22 mouse cellular contexts compared by ENCODE assay signal in genomic region chr1:174636291-174636690, GRCm38 (mm10).
DNase-seq lines count a peak whose midpoint lies in the region; ATAC-seq lines count a peak whose summit lies in the region.
"Had no signal": no experiment of that assay in that cellular context is flagged by ENCODE, and none has a peak within 500 bp of the region (broad histone marks: within the 10 kb centered on the region; RNA-seq: fewer than 3 reads in every experiment).

No protein-coding gene starts in this region.

- H3K4me3 ChIP-seq in forebrain, embryonic 12.5 days (replicated peaks), result no peak overlapping the region
- H3K4me3 ChIP-seq in forebrain, embryonic 14.5 days (ENCODE audit: low read depth, low read length), result no peak overlapping the region
- H3K4me3 ChIP-seq in midbrain, embryonic 11.5 days (ENCODE audit: low read depth, low read length), result no peak overlapping the region
- H3K4me3 ChIP-seq in midbrain, embryonic 10.5 days, result no peak overlapping the region
- H3K4me3 ChIP-seq in midbrain, embryonic 12.5 days, result no peak overlapping the region
- H3K4me3 ChIP-seq in midbrain, embryonic 16.5 days (ENCODE audit: low read depth, low read length), result no peak overlapping the region
- no peak overlapping the region for H3K4me3 ChIP-seq in neural tube, embryonic 11.5 days (ENCODE audit: low read depth, low read length)
- no peak overlapping the region for H3K4me3 ChIP-seq in neural tube, embryonic 15.5 days (replicated peaks)

- no peak overlapping the region for H3K27ac ChIP-seq in forebrain, embryonic 12.5 days
- H3K27ac ChIP-seq in forebrain, embryonic 14.5 days (ENCODE audit: low read depth, low read length), result no peak overlapping the region
- no peak overlapping the region for H3K27ac ChIP-seq in midbrain, embryonic 11.5 days (ENCODE audit: low read depth, low read length)
- H3K27ac ChIP-seq in midbrain, embryonic 10.5 days (replicated peaks), result no peak overlapping the region
- no peak overlapping the region for H3K27ac ChIP-seq in midbrain, embryonic 12.5 days (replicated peaks)
- H3K27ac ChIP-seq in midbrain, embryonic 16.5 days (ENCODE audit: low read length), result no peak overlapping the region
- no peak overlapping the region for H3K27ac ChIP-seq in neural tube, embryonic 11.5 days (ENCODE audit: low read depth, low read length)
- no peak overlapping the region for H3K27ac ChIP-seq in neural tube, embryonic 15.5 days (replicated peaks)

- peak; percentile 54; the same call in 1 of the 2 replicates for ATAC-seq in forebrain, embryonic 12.5 days (ENCODE audit: low FRiP score)
- no peak for ATAC-seq in forebrain, embryonic 14.5 days
- peak; percentile 55; the same call in 1 of the 2 replicates for ATAC-seq in midbrain, embryonic 11.5 days (ENCODE audit: low FRiP score)
- peak; percentile 23; the same call in 1 of the 2 replicates for ATAC-seq in midbrain, embryonic 12.5 days (ENCODE audit: low FRiP score, low read depth)
- ATAC-seq in midbrain, embryonic 16.5 days, result no peak
- 0 out of 2 replicates have a peak, but pooled peaks have one; percentile 28 for ATAC-seq in neural tube, embryonic 11.5 days (ENCODE audit: insufficient read depth, low FRiP score, low TSS enrichment)
- no peak for ATAC-seq in neural tube, embryonic 15.5 days (ENCODE audit: low FRiP score)
- ATAC-seq: activated CD4-positive, CD25-positive, alpha-beta regulatory T cell, adult 4 months; CD4-positive, CD25-positive, alpha-beta regulatory T cell, adult 4 months; Patski had no signal

- no peaks in the 10 kb centered on the region for H3K36me3 ChIP-seq in forebrain, embryonic 12.5 days (replicated peaks)
- H3K36me3 ChIP-seq in forebrain, embryonic 14.5 days (ENCODE audit: control insufficient read depth, insufficient read depth, low read length), result no peaks in the 10 kb centered on the region
- no peaks in the 10 kb centered on the region; the same call in 1 of the 2 replicates for H3K36me3 ChIP-seq in midbrain, embryonic 11.5 days (ENCODE audit: control insufficient read depth, insufficient read depth, low read length)
- H3K36me3 ChIP-seq in midbrain, embryonic 10.5 days, result peaks cover 14% of the 10 kb centered on the region
- H3K36me3 ChIP-seq in midbrain, embryonic 12.5 days, result peaks cover 10% of the 10 kb centered on the region; the same call in 1 of the 2 replicates
- peaks cover 2% of the 10 kb centered on the region; the same call in 1 of the 2 replicates for H3K36me3 ChIP-seq in midbrain, embryonic 16.5 days (ENCODE audit: control insufficient read depth, insufficient read depth, low read length)
- H3K36me3 ChIP-seq in neural tube, embryonic 11.5 days (ENCODE audit: control insufficient read depth, insufficient read depth, low read length), result no peaks in the 10 kb centered on the region
- H3K36me3 ChIP-seq in neural tube, embryonic 15.5 days, result peaks cover 9% of the 10 kb centered on the region; the same call in 1 of the 2 replicates
- H3K36me3 ChIP-seq: G1E had no signal

- no peaks in the 10 kb centered on the region for H3K27me3 ChIP-seq in forebrain, embryonic 12.5 days
- no peaks in the 10 kb centered on the region for H3K27me3 ChIP-seq in forebrain, embryonic 14.5 days (replicated peaks; ENCODE audit: control insufficient read depth, insufficient read depth, low read length)
- H3K27me3 ChIP-seq in midbrain, embryonic 11.5 days (ENCODE audit: control insufficient read depth, insufficient read depth, low read length), result no peaks in the 10 kb centered on the region
- H3K27me3 ChIP-seq in midbrain, embryonic 10.5 days (ENCODE audit: low read depth, poor library complexity, severe bottlenecking), result no peaks in the 10 kb centered on the region
- H3K27me3 ChIP-seq in midbrain, embryonic 12.5 days, result no peaks in the 10 kb centered on the region
- H3K27me3 ChIP-seq in midbrain, embryonic 16.5 days (ENCODE audit: control insufficient read depth, insufficient read depth, low read depth, low read length), result no peaks in the 10 kb centered on the region
- H3K27me3 ChIP-seq in neural tube, embryonic 11.5 days (ENCODE audit: control insufficient read depth, insufficient read depth, low read length), result no peaks in the 10 kb centered on the region
- no peaks in the 10 kb centered on the region for H3K27me3 ChIP-seq in neural tube, embryonic 15.5 days (replicated peaks)
- H3K27me3 ChIP-seq: CH12.LX, Patski had no signal

- DNase-seq in forebrain, embryonic 14.5 days (ENCODE audit: low spot score), result no peak
- DNase-seq in midbrain, embryonic 11.5 days (ENCODE audit: low spot score, missing footprints), result no peak
- no peak for DNase-seq in midbrain, embryonic 10.5 days (ENCODE audit: low spot score)
- DNase-seq in neural tube, embryonic 11.5 days (ENCODE audit: low spot score), result no peak
- DNase-seq: adrenal gland, adult 2 months; adrenal gland, adult 8-10 months; adrenal gland, postnatal 10 days; adrenal gland, postnatal 14 days; adrenal gland, postnatal 25 days; adrenal gland, postnatal 36 days; B cell, adult 2 months; cerebellum, adult 11 months; cerebellum, adult 11-12 months had no signal

- H3K4me1 ChIP-seq in forebrain, embryonic 12.5 days, result peaks cover 4% of the 10 kb centered on the region; the same call in 1 of the 2 replicates
- no peaks in the 10 kb centered on the region for H3K4me1 ChIP-seq in forebrain, embryonic 14.5 days (ENCODE audit: control insufficient read depth, insufficient read depth, low read length)
- H3K4me1 ChIP-seq in midbrain, embryonic 11.5 days (ENCODE audit: control insufficient read depth, insufficient read depth, low read length), result no peaks in the 10 kb centered on the region
- no peaks in the 10 kb centered on the region for H3K4me1 ChIP-seq in midbrain, embryonic 10.5 days
- no peaks in the 10 kb centered on the region for H3K4me1 ChIP-seq in midbrain, embryonic 12.5 days
- H3K4me1 ChIP-seq in midbrain, embryonic 16.5 days (ENCODE audit: control insufficient read depth, insufficient read depth, low read length), result no peaks in the 10 kb centered on the region
- no peaks in the 10 kb centered on the region for H3K4me1 ChIP-seq in neural tube, embryonic 11.5 days (ENCODE audit: control insufficient read depth, insufficient read depth, low read length)
- H3K4me1 ChIP-seq in neural tube, embryonic 15.5 days, result no peaks in the 10 kb centered on the region

- 94% methylated on average over 4 of the region's 4 CpGs for WGBS in forebrain, embryonic 12.5 days
- 97% methylated on average over 4 of the region's 4 CpGs for WGBS in forebrain, embryonic 14.5 days
- 93% methylated on average over 4 of the region's 4 CpGs for WGBS in midbrain, embryonic 11.5 days
- WGBS in midbrain, embryonic 10.5 days, result 97% methylated on average over 4 of the region's 4 CpGs
- WGBS in midbrain, embryonic 12.5 days, result 94% methylated on average over 4 of the region's 4 CpGs
- WGBS in midbrain, embryonic 16.5 days, result 98% methylated on average over 4 of the region's 4 CpGs
- 97% methylated on average over 4 of the region's 4 CpGs for WGBS in neural tube, embryonic 11.5 days
- WGBS in neural tube, embryonic 15.5 days, result 95% methylated on average over 4 of the region's 4 CpGs

- H3K4me2 ChIP-seq in forebrain, embryonic 12.5 days, result no peak overlapping the region
- no peak overlapping the region for H3K4me2 ChIP-seq in forebrain, embryonic 14.5 days (ENCODE audit: low read length)
- H3K4me2 ChIP-seq in midbrain, embryonic 11.5 days, result no peak overlapping the region
- no peak overlapping the region for H3K4me2 ChIP-seq in midbrain, embryonic 12.5 days (replicated peaks)
- H3K4me2 ChIP-seq in midbrain, embryonic 16.5 days (ENCODE audit: low read length), result no peak overlapping the region
- no peak overlapping the region for H3K4me2 ChIP-seq in neural tube, embryonic 11.5 days (ENCODE audit: low read depth)
- H3K4me2 ChIP-seq in neural tube, embryonic 15.5 days, result no peak overlapping the region

- H3K9ac ChIP-seq in forebrain, embryonic 12.5 days, result no peak overlapping the region
- H3K9ac ChIP-seq in forebrain, embryonic 14.5 days (ENCODE audit: low read length), result no peak overlapping the region
- H3K9ac ChIP-seq in midbrain, embryonic 11.5 days (ENCODE audit: low read length), result no peak overlapping the region
- no peak overlapping the region for H3K9ac ChIP-seq in midbrain, embryonic 12.5 days (replicated peaks)
- no peak overlapping the region for H3K9ac ChIP-seq in midbrain, embryonic 16.5 days (ENCODE audit: low read depth, low read length)
- H3K9ac ChIP-seq in neural tube, embryonic 11.5 days (ENCODE audit: low read length), result no peak overlapping the region
- H3K9ac ChIP-seq in neural tube, embryonic 15.5 days (replicated peaks), result no peak overlapping the region

- no peaks in the 10 kb centered on the region for H3K9me3 ChIP-seq in forebrain, embryonic 12.5 days
- H3K9me3 ChIP-seq in forebrain, embryonic 14.5 days (replicated peaks; ENCODE audit: control insufficient read depth, low read length), result no peaks in the 10 kb centered on the region
- no peaks in the 10 kb centered on the region for H3K9me3 ChIP-seq in midbrain, embryonic 11.5 days (ENCODE audit: control insufficient read depth, low read length)
- no peaks in the 10 kb centered on the region for H3K9me3 ChIP-seq in midbrain, embryonic 10.5 days (replicated peaks)
- H3K9me3 ChIP-seq in midbrain, embryonic 12.5 days, result no peaks in the 10 kb centered on the region
- H3K9me3 ChIP-seq in midbrain, embryonic 16.5 days (replicated peaks; ENCODE audit: control insufficient read depth, low read length, poor library complexity, severe bottlenecking), result no peaks in the 10 kb centered on the region
- no peaks in the 10 kb centered on the region for H3K9me3 ChIP-seq in neural tube, embryonic 11.5 days (ENCODE audit: control insufficient read depth, low read length)
- H3K9me3 ChIP-seq in neural tube, embryonic 15.5 days (replicated peaks), result no peaks in the 10 kb centered on the region

Comparison
In these comparisons a context has a peak if more than half of its experiments do, and no peak if none do; other contexts are left out.
1. ATAC-seq: peak in forebrain, embryonic 12.5 days (single experiment), midbrain, embryonic 11.5 days (single experiment), midbrain, embryonic 12.5 days (single experiment) and neural tube, embryonic 11.5 days (single experiment); none in forebrain, embryonic 14.5 days (single experiment), midbrain, embryonic 16.5 days (single experiment) and neural tube, embryonic 15.5 days (single experiment).